Mouse (Mus musculus) neural tube, embryonic 13.5 days (tissue): ENCODE measurements around the gene Rnf151. TPM values are rescaled to one million over a fixed set of nuclear protein-coding genes. Genes with fewer than 3 reads are reported as not detected.
"Not testable (repeated sequence)": the region's sequence is repeated elsewhere in the genome, so short reads cannot be mapped to it uniquely, and the experiment has no call there.

ENCODE experiments used
- ATAC-seq: fragments of 200-750 bp; cut with Nextera tagmentation; 2 replicates; pipeline ENCODE4 v1.8.0; 2017; ENCODE audit warnings: low read depth, mild to moderate bottlenecking, moderate TSS enrichment, moderate library complexity
- H3K27ac ChIP-seq: fragments of 300-500 bp; sonication (generic); replicated peaks from 2 replicates; pipeline ENCODE4 v1.5.1; 2015; ENCODE audit warnings: moderate library complexity, mild to moderate bottlenecking, inconsistent platforms
- H3K27me3 ChIP-seq: fragments of 300-500 bp; sonication (generic); 2 replicates; pipeline ENCODE4 v1.6.1; 2015; ENCODE audit warnings: mild to moderate bottlenecking, inconsistent platforms
- H3K36me3 ChIP-seq: fragments of 300-500 bp; sonication (generic); 2 replicates; pipeline ENCODE4 v1.6.1; 2015; ENCODE audit warnings: mild to moderate bottlenecking, inconsistent platforms
- H3K4me1 ChIP-seq: fragments of 300-500 bp; sonication (generic); replicated peaks from 2 replicates; pipeline ENCODE4 v1.6.1; 2015; ENCODE audit warnings: inconsistent platforms
- H3K4me2 ChIP-seq: fragments of 300-500 bp; sonication (generic); 2 replicates; pipeline ENCODE4 v1.6.1; 2015; ENCODE audit warnings: inconsistent platforms, mild to moderate bottlenecking, moderate library complexity
- H3K4me3 ChIP-seq: fragments of 300-500 bp; sonication (generic); 2 replicates; pipeline ENCODE4 v1.5.1; 2015; ENCODE audit warnings: mild to moderate bottlenecking, inconsistent platforms
- H3K9ac ChIP-seq: fragments of 300-500 bp; sonication (generic); 2 replicates; pipeline ENCODE4 v1.6.1; 2015; ENCODE audit warnings: moderate library complexity, mild to moderate bottlenecking, inconsistent platforms
- H3K9me3 ChIP-seq: fragments of 300-500 bp; sonication (generic); 2 replicates; pipeline ENCODE4 v1.6.1; 2016; ENCODE audit warnings: inconsistent platforms
- WGBS: fragments of 180-500 bp; shearing (Covaris S2); methylation state at CpG from one replicate; pipeline ENCODE4 v1.1.7; 2015; 5-methylcytosine and 5-hydroxymethylcytosine counted together
- polyA plus RNA-seq: library from polyadenylated mRNA; unstranded; fragments of >200 nt; fragmentation: Nextera tagmentation; extraction: Ambion mirVana; gene quantifications from 2 replicates; pipeline ENCODE4 v1.2.1, GENCODE M21; 2015

Rnf151 gene
- polyA plus RNA-seq, 1 experiment from 2014 or later, result 0.18 TPM

- peak overlapping the region; percentile 92 for H3K9ac ChIP-seq
- not testable (repeated sequence) for H3K27ac ChIP-seq, H3K9me3 ChIP-seq, ATAC-seq, H3K27me3 ChIP-seq
- peak overlapping the region; percentile 67 for H3K4me2 ChIP-seq
- 66% methylated on average over 5 of the region's 5 CpGs for WGBS
- peak overlapping the region; percentile 87 for H3K4me3 ChIP-seq
- H3K36me3 ChIP-seq, result peaks cover 38% of the 10 kb centered on the region
- peaks cover 42% of the 10 kb centered on the region for H3K4me1 ChIP-seq
These were observed 1.1 kb upstream of the Rnf151 start for GRCm38 (mm10) chr17:24718938-24719337.

- no peak overlapping the region for H3K4me2 ChIP-seq
- no peak for ATAC-seq
- WGBS, result 95% methylated on average over 15 of the region's 15 CpGs
These were observed 1.6 kb downstream of the Rnf151 start for GRCm38 (mm10) chr17:24716166-24716682.

GRCm38 (mm10) chr17:24715556-24715955 is 2.3 kb downstream of the Rnf151 start:
- H3K4me3 ChIP-seq, result no peak overlapping the region
- no peak overlapping the region for H3K4me2 ChIP-seq
- peaks cover 20% of the 10 kb centered on the region for H3K36me3 ChIP-seq
- no peak overlapping the region for H3K9ac ChIP-seq
- H3K27me3 ChIP-seq, result no peaks in the 10 kb centered on the region
- no peaks in the 10 kb centered on the region for H3K9me3 ChIP-seq
- H3K27ac ChIP-seq, result no peak overlapping the region
- 49% methylated on average over 6 of the region's 6 CpGs for WGBS
- no peak for ATAC-seq
- peaks cover 11% of the 10 kb centered on the region for H3K4me1 ChIP-seq

More at GRCm38 (mm10) chr17:24716166-24716682, 1.6 kb downstream of the Rnf151 start:
- no peaks in the 10 kb centered on the region for H3K27me3 ChIP-seq
- H3K9me3 ChIP-seq, result no peaks in the 10 kb centered on the region
- peaks cover 22% of the 10 kb centered on the region for H3K36me3 ChIP-seq
- H3K27ac ChIP-seq, result no peak overlapping the region
- no peak overlapping the region for H3K4me3 ChIP-seq
- no peak overlapping the region for H3K9ac ChIP-seq
- H3K4me1 ChIP-seq, result peaks cover 16% of the 10 kb centered on the region

GRCm38 (mm10) chr17:24708646-24709045 is 9.2 kb downstream of the Rnf151 start:
- Histone ChIP-seq H3K4me1 (peaks cover 20% of the 10 kb centered on the region), H3K4me3 (no peak overlapping the region), H3K27ac (no peak overlapping the region), H3K9me3 (no peaks in the 10 kb centered on the region), H3K27me3 (no peaks in the 10 kb centered on the region), H3K9ac (no peak overlapping the region), H3K4me2 (0 out of 2 replicates have a peak overlapping the region, but pooled peaks have one; percentile 87), H3K36me3 (peaks cover 20% of the 10 kb centered on the region)
- ATAC-seq, result no peak
- WGBS, result 32% methylated on average over 2 of the region's 2 CpGs

- peak overlapping the region; percentile 87 for H3K4me2 ChIP-seq
- H3K4me3 ChIP-seq, result peak overlapping the region; percentile 82
- H3K4me1 ChIP-seq, result peaks cover 20% of the 10 kb centered on the region
- no peaks in the 10 kb centered on the region for H3K9me3 ChIP-seq
- 7% methylated on average over 24 of the region's 24 CpGs for WGBS
- peak overlapping the region; percentile 84 for H3K9ac ChIP-seq
- peak overlapping the region; percentile 83 for H3K27ac ChIP-seq
- peaks cover 23% of the 10 kb centered on the region for H3K36me3 ChIP-seq
- peak; percentile 47; the same call in 1 of the 2 replicates for ATAC-seq
- no peaks in the 10 kb centered on the region for H3K27me3 ChIP-seq
These were observed 9.9 kb downstream of the Rnf151 start for GRCm38 (mm10) chr17:24707801-24708425.

- H3K36me3 ChIP-seq, result peaks cover 30% of the 10 kb centered on the region
- peak; percentile 85 for ATAC-seq
- peak within 1 kb of the TSS; percentile 84 for H3K9ac ChIP-seq
- no peaks in the 10 kb centered on the region for H3K9me3 ChIP-seq
- peak within 1 kb of the TSS; percentile 87 for H3K4me2 ChIP-seq
- H3K4me1 ChIP-seq, result peaks cover 20% of the 10 kb centered on the region
- H3K27me3 ChIP-seq, result no peaks in the 10 kb centered on the region
- peak within 1 kb of the TSS; percentile 83 for H3K27ac ChIP-seq
- peak within 1 kb of the TSS; percentile 82 for H3K4me3 ChIP-seq
- WGBS, result 3% methylated on average over 32 of the region's 32 CpGs
These were observed 10.7 kb downstream of the Rnf151 start, which contains the start of gene Tbl3 for GRCm38 (mm10) chr17:24706982-24707800. Gene Tbl3 (minus strand): TSS chr17:24707660.

DNA sequence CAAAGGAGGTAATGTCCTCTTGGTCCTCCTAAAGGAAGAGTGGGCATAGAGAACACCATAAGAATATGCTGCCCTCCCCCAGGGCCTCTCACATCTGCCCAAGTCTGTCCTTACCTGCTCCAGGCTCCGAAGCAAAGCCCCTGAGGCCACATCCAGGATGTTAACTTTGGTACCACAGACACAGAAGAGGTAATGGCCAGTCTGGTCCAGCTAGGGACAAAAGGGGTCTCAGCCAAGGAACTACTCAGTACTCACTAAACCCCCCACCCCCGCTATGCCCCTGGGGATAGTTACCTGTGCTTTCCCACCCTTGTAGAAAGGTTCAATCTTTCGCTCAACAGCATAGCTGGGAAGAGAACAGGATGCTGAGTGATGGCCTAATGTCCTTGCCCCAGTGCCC is 12.0 kb downstream of the Rnf151 start:
- Histone ChIP-seq H3K27ac (no peak overlapping the region), H3K36me3 (peaks cover 44% of the 10 kb centered on the region), H3K9me3 (no peaks in the 10 kb centered on the region), H3K4me2 (peak overlapping the region; percentile 87; the same call in 1 of the 2 replicates), H3K9ac (no peak overlapping the region), H3K4me1 (peaks cover 20% of the 10 kb centered on the region), H3K27me3 (no peaks in the 10 kb centered on the region), H3K4me3 (no peak overlapping the region)
- 98% methylated on average over 3 of the region's 3 CpGs for WGBS
- no peak for ATAC-seq

- Histone ChIP-seq H3K4me1 (peaks cover 28% of the 10 kb centered on the region), H3K9ac (no peak overlapping the region), H3K36me3 (peaks cover 60% of the 10 kb centered on the region), H3K27me3 (no peaks in the 10 kb centered on the region), H3K9me3 (no peaks in the 10 kb centered on the region), H3K27ac (no peak overlapping the region), H3K4me3 (no peak overlapping the region), H3K4me2 (no peak overlapping the region)
- no peak for ATAC-seq
- 92% methylated on average over 9 of the region's 9 CpGs for WGBS
These were observed 16.6 kb downstream of the Rnf151 start for GRCm38 (mm10) chr17:24701251-24701650.

DNA sequence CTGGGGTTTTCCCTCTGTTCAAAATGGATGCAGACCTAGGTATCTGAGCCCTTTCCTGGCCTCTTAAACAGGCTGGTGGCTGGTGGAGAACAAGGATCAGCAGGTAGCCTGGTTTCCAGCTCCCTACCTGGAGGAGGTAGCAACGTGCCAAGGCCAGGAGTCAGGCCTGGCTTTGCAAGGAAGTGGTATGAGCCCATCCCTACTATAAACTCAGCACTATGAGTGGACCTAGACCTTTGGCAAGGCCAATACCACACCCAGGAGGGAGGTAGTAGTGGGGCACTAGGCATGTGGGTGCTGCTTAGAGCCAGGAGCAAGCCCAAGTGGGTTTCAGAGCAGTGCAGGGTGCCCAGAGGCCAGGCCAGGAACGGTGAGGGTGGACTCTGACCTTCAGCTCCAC is 18.4 kb downstream of the Rnf151 start:
- peaks cover 48% of the 10 kb centered on the region for H3K36me3 ChIP-seq
- no peak for ATAC-seq
- no peak overlapping the region for H3K9ac ChIP-seq
- no peak overlapping the region for H3K4me2 ChIP-seq
- H3K27ac ChIP-seq, result no peak overlapping the region
- WGBS, result 85% methylated on average over 2 of the region's 2 CpGs
- peaks cover 32% of the 10 kb centered on the region for H3K4me1 ChIP-seq
- H3K9me3 ChIP-seq, result no peaks in the 10 kb centered on the region
- H3K4me3 ChIP-seq, result no peak overlapping the region
- no peaks in the 10 kb centered on the region for H3K27me3 ChIP-seq

GRCm38 (mm10) chr17:24698715-24699114 is 19.1 kb downstream of the Rnf151 start:
- ATAC-seq, result no peak
- no peaks in the 10 kb centered on the region for H3K9me3 ChIP-seq
- no peak overlapping the region for H3K4me3 ChIP-seq
- no peak overlapping the region for H3K27ac ChIP-seq
- peaks cover 36% of the 10 kb centered on the region for H3K4me1 ChIP-seq
- no peak overlapping the region for H3K4me2 ChIP-seq
- H3K36me3 ChIP-seq, result peaks cover 41% of the 10 kb centered on the region
- H3K9ac ChIP-seq, result no peak overlapping the region
- H3K27me3 ChIP-seq, result no peaks in the 10 kb centered on the region
- WGBS, result 69% methylated on average over 9 of the region's 9 CpGs

DNA sequence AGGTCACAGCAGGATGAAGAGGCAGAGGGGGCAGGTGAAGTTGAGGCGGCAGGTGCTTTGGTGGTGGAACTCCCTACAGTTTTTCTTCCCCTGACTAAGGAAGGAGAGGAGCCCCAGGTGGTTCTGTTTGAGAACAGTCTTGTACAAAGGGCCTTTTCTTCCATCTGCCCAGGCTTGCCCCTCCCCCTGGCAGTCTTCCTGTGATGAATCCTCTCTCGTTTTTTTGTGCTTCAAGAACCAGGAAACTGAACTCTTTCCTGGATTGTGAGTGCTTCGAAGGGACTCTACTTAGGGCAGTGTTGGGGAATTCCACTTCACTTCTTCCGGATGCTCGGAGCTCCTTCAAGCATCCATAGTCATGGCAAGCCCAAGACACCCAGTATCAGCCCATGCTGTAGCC is 19.9 kb downstream of the Rnf151 start:
- no peak overlapping the region for H3K9ac ChIP-seq
- H3K4me1 ChIP-seq, result peaks cover 36% of the 10 kb centered on the region
- H3K36me3 ChIP-seq, result peaks cover 42% of the 10 kb centered on the region
- ATAC-seq, result no peak
- no peak overlapping the region for H3K4me3 ChIP-seq
- H3K27me3 ChIP-seq, result no peaks in the 10 kb centered on the region
- no peak overlapping the region for H3K27ac ChIP-seq
- 17% methylated on average over 5 of the region's 5 CpGs for WGBS
- H3K4me2 ChIP-seq, result no peak overlapping the region
- no peaks in the 10 kb centered on the region for H3K9me3 ChIP-seq

DNA sequence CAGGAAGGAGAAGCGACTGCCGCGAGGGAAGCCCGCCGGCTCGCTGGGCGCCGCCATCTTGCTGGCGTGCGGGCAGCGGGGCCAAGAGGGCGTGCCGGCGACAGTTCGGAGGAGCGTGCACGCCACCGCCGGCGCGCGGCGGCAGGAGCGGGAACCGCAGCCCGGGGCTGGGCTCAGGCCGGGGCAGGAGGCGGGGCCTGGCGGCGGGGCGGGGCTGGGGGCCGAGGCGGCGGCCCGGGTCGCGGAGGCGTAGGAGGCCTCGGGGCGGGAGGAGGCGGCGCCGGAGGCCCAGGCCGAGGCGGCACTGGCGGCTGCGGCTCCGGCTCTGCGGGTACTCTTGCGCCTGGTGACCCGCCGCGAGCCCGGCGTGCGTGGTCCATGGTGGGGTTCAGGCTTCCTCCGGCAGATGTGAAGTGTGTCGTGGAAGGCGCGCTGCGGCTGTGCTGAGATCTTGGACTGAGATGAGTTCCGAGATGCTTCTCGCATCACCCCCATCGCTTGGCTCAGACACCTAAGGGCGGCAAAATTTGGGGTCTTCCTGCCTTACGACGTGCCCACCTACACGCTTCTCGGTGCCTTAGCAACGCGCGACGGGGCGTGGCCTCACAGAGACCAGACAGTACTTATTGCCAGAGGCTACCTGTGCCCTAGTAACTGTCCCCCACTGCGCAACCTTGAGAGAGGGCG is 21.7 kb downstream of the Rnf151 start, which contains the start of the genes Gfer and Noxo1:
Gfer (minus strand) TSS at position 146 of the 687 bp plus-strand sequence.
Noxo1 (plus strand) TSS at position 224 of the 687 bp plus-strand sequence.
- Histone ChIP-seq H3K36me3 (peaks cover 35% of the 10 kb centered on the region), H3K4me3 (peak within 1 kb of the TSS; percentile 77), H3K4me1 (peaks cover 36% of the 10 kb centered on the region), H3K4me2 (peak within 1 kb of the TSS; percentile 79), H3K27ac (peak within 1 kb of the TSS; percentile 90), H3K9ac (peak within 1 kb of the TSS; percentile 86), H3K27me3 (peaks cover 9% of the 10 kb centered on the region), H3K9me3 (no peaks in the 10 kb centered on the region)
- under 1% methylated on average over 61 of the region's 76 CpGs for WGBS
- peak; percentile 95 for ATAC-seq
